ENCODE assay signal across 8 mouse cellular contexts in genomic region chr3:79202275-79203153, GRCm38 (mm10).
DNase-seq lines count a peak whose midpoint lies in the region; ATAC-seq and TF ChIP-seq lines count a peak whose summit lies in the region.

No protein-coding gene starts in this region.

- DNase-seq in heart, adult 11 months: peak; percentile 97
- DNase-seq in heart, postnatal 25 days (ENCODE audit: low spot score): no peak
- peak; percentile 84 to 87 for DNase-seq in cerebellum, postnatal 14 days
- DNase-seq in gastrocnemius, adult 18-20 months (ENCODE audit: low spot score): peak; percentile 82
- DNase-seq in hindlimb bud, embryonic 11.5 days (ENCODE audit: extremely low spot score, low read depth, low spot score): peak; percentile 56
- DNase-seq in left cerebral cortex, adult 2 months (ENCODE audit: extremely low spot score in 1 of 2, low spot score in 2 of 2): peak; percentile 74 to 76
- peak; percentile 61 to 75 for DNase-seq in right cerebral cortex, postnatal 36 days (ENCODE audit: low spot score in 2 of 2)

- H3K4me3 ChIP-seq in left cerebral cortex, adult 2 months: no peak overlapping the region

- peak; percentile 74 for ATAC-seq in megakaryocyte-erythroid progenitor cell, adult 5-6 weeks (replicated peaks; ENCODE audit: low FRiP score, low TSS enrichment, poor library complexity, severe bottlenecking)

- intact Hi-C loops in heart, postnatal 25 days (cut with DNase I): loop anchor here (1.0 to 5.0 kb wide), 5 partner anchors 16 to 384 kb away; no protein-coding TSS in a partner anchor
- intact Hi-C loops in left cerebral cortex, adult 2 months (cut with DNase I): loop anchor here (1.0 to 5.0 kb wide), 5 partner anchors 16 to 384 kb away; partner anchors contain the start of genes Fnip2 and Rapgef2

- peak; percentile 77 for TF ChIP-seq CTCF in left cerebral cortex, adult 2 months (IDR thresholded peaks at IDR 0.05)

- peak overlapping the region; percentile 80 for H3K27ac ChIP-seq in left cerebral cortex, adult 2 months
